Mouse (Mus musculus): Measurements from ENCODE around the gene Sh3pxd2b. TPM values are rescaled to one million over a fixed set of nuclear protein-coding genes. Genes with fewer than 3 reads are reported as not detected.

Gene Sh3pxd2b
- polyA plus RNA-seq, 1 experiment from 2014 or later = 13.3 TPM

DNA sequence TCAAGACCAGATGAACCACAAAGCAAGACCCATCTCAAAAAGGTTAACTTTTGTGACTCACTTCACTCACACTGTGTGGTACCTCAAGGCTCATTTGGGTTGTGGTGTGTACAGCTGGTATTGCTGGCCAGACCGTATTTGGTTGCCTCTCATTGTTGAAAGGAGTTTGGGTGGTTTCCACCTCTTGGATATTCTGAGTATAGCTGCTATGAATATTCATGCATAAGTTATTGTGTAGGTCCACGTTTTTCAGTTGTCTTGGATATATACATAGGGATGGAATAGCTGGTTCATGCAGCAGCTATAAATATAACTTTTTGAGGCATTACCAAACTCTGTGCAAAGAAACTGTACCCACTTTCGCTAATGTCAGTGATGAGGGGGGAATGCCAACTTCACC is 95.0 kb downstream of the Sh3pxd2b start:
- Histone ChIP-seq H3K9me3 (ENCODE audit: control insufficient read depth, low read length) (no peaks in the 10 kb centered on the region), H3K9ac (ENCODE audit: low read length) (no peak overlapping the region), H3K27me3 (ENCODE audit: control insufficient read depth, insufficient read depth, low read length) (no peaks in the 10 kb centered on the region), H3K4me1 (ENCODE audit: control insufficient read depth in 2 of 2, insufficient read depth in 2 of 2, low read length in 2 of 2) (no peaks in the 10 kb centered on the region; a peak in 1 of 4 replicates), H3K27ac (replicated peaks in 1 of 2; ENCODE audit: control insufficient read depth in 1 of 2, insufficient read depth in 1 of 2, low read depth in 2 of 2, low read length in 2 of 2) (no peak overlapping the region), H3K36me3 (ENCODE audit: control insufficient read depth, insufficient read depth, low read length) (no peaks in the 10 kb centered on the region), H3K4me3 (ENCODE audit: control insufficient read depth in 1 of 2, insufficient read depth in 1 of 2, low read depth in 1 of 2, low read length in 2 of 2) (no peak overlapping the region), H3K4me2 (ENCODE audit: low read length) (no peak overlapping the region)
- ATAC-seq (ENCODE audit: insufficient number of reproducible peaks, insufficient read depth, low FRiP score, low read depth) = no peak
- WGBS = 69% methylated on average over 3 of the region's 3 CpGs

DNA sequence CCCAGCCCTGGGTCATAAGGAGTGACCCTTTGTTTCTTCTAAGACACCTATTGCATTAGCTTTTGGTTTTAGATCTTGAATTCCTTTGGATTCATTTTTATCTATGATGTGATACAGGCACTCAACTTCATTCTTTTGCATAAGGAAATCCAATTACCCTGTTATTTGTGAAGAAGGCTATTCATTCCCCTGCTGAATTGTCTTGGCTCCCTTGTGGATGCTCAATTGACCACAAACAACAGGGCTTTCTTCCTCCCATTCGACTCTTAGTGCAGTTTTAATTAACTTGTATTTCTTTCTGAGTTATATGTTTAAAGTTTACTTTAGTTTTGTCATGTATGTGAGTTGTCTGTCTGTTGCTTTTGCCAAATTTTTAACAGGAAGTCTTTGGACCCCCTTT is 96.6 kb downstream of the Sh3pxd2b start:
- Histone ChIP-seq H3K27me3 (ENCODE audit: control insufficient read depth, insufficient read depth, low read length) (no peaks in the 10 kb centered on the region), H3K27ac (replicated peaks in 1 of 2; ENCODE audit: control insufficient read depth in 1 of 2, insufficient read depth in 1 of 2, low read depth in 2 of 2, low read length in 2 of 2) (no peak overlapping the region), H3K9me3 (ENCODE audit: control insufficient read depth, low read length) (no peaks in the 10 kb centered on the region), H3K36me3 (ENCODE audit: control insufficient read depth, insufficient read depth, low read length) (no peaks in the 10 kb centered on the region), H3K4me1 (ENCODE audit: control insufficient read depth in 2 of 2, insufficient read depth in 2 of 2, low read length in 2 of 2) (no peaks in the 10 kb centered on the region; a peak in 1 of 4 replicates), H3K9ac (ENCODE audit: low read length) (no peak overlapping the region), H3K4me2 (ENCODE audit: low read length) (no peak overlapping the region), H3K4me3 (ENCODE audit: control insufficient read depth in 1 of 2, insufficient read depth in 1 of 2, low read depth in 1 of 2, low read length in 2 of 2) (no peak overlapping the region)
- no peak for ATAC-seq (ENCODE audit: insufficient number of reproducible peaks, insufficient read depth, low FRiP score, low read depth)
- WGBS = 54% methylated on average over 1 of the region's 1 CpGs

DNA sequence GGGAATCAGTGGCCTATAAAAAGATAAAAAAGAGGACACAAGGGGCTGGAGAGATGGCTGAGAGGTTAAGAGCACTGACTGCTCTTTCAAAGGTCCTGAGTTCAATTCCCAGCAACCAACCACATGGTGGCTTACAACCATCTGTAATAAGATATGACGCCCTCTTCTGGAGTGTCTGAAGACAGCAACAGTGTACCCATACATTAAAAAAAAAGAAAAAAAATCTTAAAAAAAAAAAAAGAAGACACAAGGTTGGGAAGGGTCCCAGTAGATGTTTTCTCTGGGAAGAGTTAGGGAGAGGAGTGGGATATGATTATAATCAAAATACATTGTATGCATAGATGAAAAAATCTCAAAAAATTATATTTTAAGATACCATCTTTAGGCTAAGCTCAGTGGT is 97.5 kb downstream of the Sh3pxd2b start:
- H3K4me3 ChIP-seq (ENCODE audit: control insufficient read depth in 1 of 2, insufficient read depth in 1 of 2, low read depth in 1 of 2, low read length in 2 of 2) = no peak overlapping the region
- 71% methylated on average over 1 of the region's 1 CpGs for WGBS
- H3K9ac ChIP-seq (ENCODE audit: low read length) = no peak overlapping the region
- ATAC-seq (ENCODE audit: insufficient number of reproducible peaks, insufficient read depth, low FRiP score, low read depth) = no peak
- H3K27ac ChIP-seq (replicated peaks in 1 of 2; ENCODE audit: control insufficient read depth in 1 of 2, insufficient read depth in 1 of 2, low read depth in 2 of 2, low read length in 2 of 2) = no peak overlapping the region
- no peaks in the 10 kb centered on the region for H3K36me3 ChIP-seq (ENCODE audit: control insufficient read depth, insufficient read depth, low read length)
- H3K9me3 ChIP-seq (ENCODE audit: control insufficient read depth, low read length) = no peaks in the 10 kb centered on the region
- H3K4me1 ChIP-seq (ENCODE audit: control insufficient read depth in 2 of 2, insufficient read depth in 2 of 2, low read length in 2 of 2) = no peaks in the 10 kb centered on the region; a peak in 1 of 4 replicates
- no peaks in the 10 kb centered on the region for H3K27me3 ChIP-seq (ENCODE audit: control insufficient read depth, insufficient read depth, low read length)
- no peak overlapping the region for H3K4me2 ChIP-seq (ENCODE audit: low read length)

DNA sequence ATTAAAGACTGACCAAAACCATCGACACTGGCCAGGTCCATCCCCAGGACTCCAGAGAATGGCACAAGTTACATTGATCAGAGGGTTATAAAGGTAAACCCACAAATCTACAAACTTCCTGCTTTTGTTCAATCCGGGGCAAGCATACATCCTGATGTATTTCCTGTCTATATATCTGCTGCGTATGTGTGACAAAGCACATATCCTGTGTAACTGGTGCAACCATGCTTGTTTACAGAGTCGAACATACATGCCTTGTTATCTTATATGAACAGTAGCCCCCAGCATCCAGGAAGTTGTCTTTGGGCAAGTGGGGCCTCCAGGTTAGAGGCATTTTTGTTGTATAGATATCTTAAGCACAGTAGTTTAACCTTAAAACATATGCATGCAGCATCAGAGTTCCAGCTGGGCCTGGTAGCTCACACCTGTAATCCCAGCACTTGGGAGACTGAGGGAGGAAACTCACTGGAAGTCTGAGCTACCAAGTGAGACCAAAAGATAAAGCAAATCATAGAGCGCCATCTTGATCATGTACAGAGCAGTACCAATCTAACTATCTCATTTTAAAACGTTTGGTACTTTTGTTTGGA is 98.1 kb downstream of the Sh3pxd2b start:
- Histone ChIP-seq H3K27me3 (ENCODE audit: control insufficient read depth, insufficient read depth, low read length) (no peaks in the 10 kb centered on the region), H3K27ac (replicated peaks in 1 of 2; ENCODE audit: control insufficient read depth in 1 of 2, insufficient read depth in 1 of 2, low read depth in 2 of 2, low read length in 2 of 2) (no peak overlapping the region), H3K9me3 (ENCODE audit: control insufficient read depth, low read length) (no peaks in the 10 kb centered on the region), H3K4me1 (ENCODE audit: control insufficient read depth in 2 of 2, insufficient read depth in 2 of 2, low read length in 2 of 2) (peaks cover 0 to 2% of the 10 kb centered on the region in 2 experiments; a peak in 1 of 4 replicates), H3K36me3 (ENCODE audit: control insufficient read depth, insufficient read depth, low read length) (no peaks in the 10 kb centered on the region), H3K9ac (ENCODE audit: low read length) (no peak overlapping the region), H3K4me3 (ENCODE audit: control insufficient read depth in 1 of 2, insufficient read depth in 1 of 2, low read depth in 1 of 2, low read length in 2 of 2) (no peak overlapping the region), H3K4me2 (ENCODE audit: low read length) (no peak overlapping the region)
- 61% methylated on average over 6 of the region's 6 CpGs for WGBS
- ATAC-seq (ENCODE audit: insufficient number of reproducible peaks, insufficient read depth, low FRiP score, low read depth) = no peak

DNA sequence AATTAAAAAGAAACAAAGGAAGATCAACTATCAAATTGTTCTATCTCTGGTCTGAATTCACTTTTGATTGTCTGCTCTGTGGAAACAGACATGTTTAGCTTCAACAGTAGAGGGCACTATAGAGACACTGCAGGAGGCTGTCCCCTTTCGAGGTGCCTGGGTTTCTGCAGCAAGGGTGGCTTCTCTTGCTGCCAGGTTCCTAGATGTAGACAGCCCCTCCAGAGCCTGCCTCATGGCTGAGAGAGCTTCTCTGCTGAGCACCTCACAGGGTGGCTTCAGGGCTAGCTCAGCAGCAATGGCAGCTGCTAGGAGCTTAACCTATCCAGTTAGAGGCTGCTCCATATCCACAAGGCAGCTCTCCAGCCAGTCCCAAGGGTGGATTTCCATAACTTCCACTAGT is 102.6 kb downstream of the Sh3pxd2b start:
- Histone ChIP-seq H3K27ac (replicated peaks in 1 of 2; ENCODE audit: control insufficient read depth in 1 of 2, insufficient read depth in 1 of 2, low read depth in 2 of 2, low read length in 2 of 2) (no peak overlapping the region), H3K4me3 (ENCODE audit: control insufficient read depth in 1 of 2, insufficient read depth in 1 of 2, low read depth in 1 of 2, low read length in 2 of 2) (no peak overlapping the region), H3K4me1 (ENCODE audit: control insufficient read depth in 2 of 2, insufficient read depth in 2 of 2, low read length in 2 of 2) (peaks cover 2 to 3% of the 10 kb centered on the region in 2 experiments; a peak in 3 of 4 replicates), H3K36me3 (ENCODE audit: control insufficient read depth, insufficient read depth, low read length) (no peaks in the 10 kb centered on the region), H3K27me3 (ENCODE audit: control insufficient read depth, insufficient read depth, low read length) (no peaks in the 10 kb centered on the region), H3K9ac (ENCODE audit: low read length) (no peak overlapping the region), H3K4me2 (ENCODE audit: low read length) (no peak overlapping the region), H3K9me3 (ENCODE audit: control insufficient read depth, low read length) (no peaks in the 10 kb centered on the region)
- no peak for ATAC-seq (ENCODE audit: insufficient number of reproducible peaks, insufficient read depth, low FRiP score, low read depth)
- WGBS = 0% methylated on average over 1 of the region's 1 CpGs

DNA sequence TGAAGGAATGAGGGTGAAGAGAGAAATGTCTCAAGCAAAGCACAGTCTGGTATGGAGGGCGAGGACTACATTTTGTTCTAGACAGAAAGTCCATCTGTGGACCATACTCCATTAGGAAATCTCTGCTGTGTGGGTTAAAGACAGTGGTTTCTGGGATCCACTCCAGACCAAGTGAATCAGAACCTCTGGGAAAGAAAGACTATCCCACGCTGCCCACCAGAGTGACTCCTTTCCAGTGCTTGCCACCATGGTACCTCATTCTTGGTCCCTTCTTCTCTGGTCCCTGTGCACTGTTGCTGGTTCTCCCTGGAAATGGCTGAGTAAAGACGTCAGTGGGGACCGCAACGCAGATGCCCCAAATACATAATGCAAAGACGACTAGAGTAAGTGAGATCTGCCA is 103.7 kb downstream of the Sh3pxd2b start:
- Histone ChIP-seq H3K4me1 (ENCODE audit: control insufficient read depth in 2 of 2, insufficient read depth in 2 of 2, low read length in 2 of 2) (peaks cover 2 to 4% of the 10 kb centered on the region in 2 experiments; a peak in 2 of 4 replicates), H3K9ac (ENCODE audit: low read length) (no peak overlapping the region), H3K27ac (replicated peaks in 1 of 2; ENCODE audit: control insufficient read depth in 1 of 2, insufficient read depth in 1 of 2, low read depth in 2 of 2, low read length in 2 of 2) (no peak overlapping the region), H3K4me2 (ENCODE audit: low read length) (no peak overlapping the region), H3K9me3 (ENCODE audit: control insufficient read depth, low read length) (no peaks in the 10 kb centered on the region), H3K27me3 (ENCODE audit: control insufficient read depth, insufficient read depth, low read length) (no peaks in the 10 kb centered on the region), H3K36me3 (ENCODE audit: control insufficient read depth, insufficient read depth, low read length) (no peaks in the 10 kb centered on the region), H3K4me3 (ENCODE audit: control insufficient read depth in 1 of 2, insufficient read depth in 1 of 2, low read depth in 1 of 2, low read length in 2 of 2) (no peak overlapping the region)
- ATAC-seq (ENCODE audit: insufficient number of reproducible peaks, insufficient read depth, low FRiP score, low read depth) = no peak
- 90% methylated on average over 6 of the region's 6 CpGs for WGBS

DNA sequence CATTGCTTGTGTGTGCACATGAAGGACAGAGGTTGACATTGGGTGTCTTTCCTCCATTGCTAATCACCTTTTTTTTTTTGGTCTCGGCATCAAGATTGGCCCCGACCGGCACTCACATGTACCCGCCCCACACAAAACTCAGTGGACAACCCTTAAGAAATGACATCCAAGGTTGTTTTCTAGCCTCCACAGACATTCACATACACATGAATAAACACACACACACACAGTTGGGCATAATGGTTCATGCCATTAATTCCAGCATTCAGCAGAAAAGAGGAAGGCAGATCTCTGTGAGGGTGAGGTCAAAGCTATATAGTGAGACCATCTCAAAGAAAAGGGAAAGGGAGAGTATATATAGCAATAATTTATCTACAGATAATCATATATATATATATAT is 105.1 kb downstream of the Sh3pxd2b start:
- Histone ChIP-seq H3K27me3 (ENCODE audit: control insufficient read depth, insufficient read depth, low read length) (no peaks in the 10 kb centered on the region), H3K27ac (replicated peaks in 1 of 2; ENCODE audit: control insufficient read depth in 1 of 2, insufficient read depth in 1 of 2, low read depth in 2 of 2, low read length in 2 of 2) (no peak overlapping the region), H3K9ac (ENCODE audit: low read length) (no peak overlapping the region), H3K4me1 (ENCODE audit: control insufficient read depth in 2 of 2, insufficient read depth in 2 of 2, low read length in 2 of 2) (peaks cover 2 to 10% of the 10 kb centered on the region in 2 experiments; a peak in 3 of 4 replicates), H3K36me3 (ENCODE audit: control insufficient read depth, insufficient read depth, low read length) (no peaks in the 10 kb centered on the region), H3K9me3 (ENCODE audit: control insufficient read depth, low read length) (no peaks in the 10 kb centered on the region), H3K4me3 (ENCODE audit: control insufficient read depth in 1 of 2, insufficient read depth in 1 of 2, low read depth in 1 of 2, low read length in 2 of 2) (no peak overlapping the region), H3K4me2 (ENCODE audit: low read length) (no peak overlapping the region)
- WGBS = 89% methylated on average over 4 of the region's 4 CpGs
- ATAC-seq (ENCODE audit: insufficient number of reproducible peaks, insufficient read depth, low FRiP score, low read depth) = no peak

DNA sequence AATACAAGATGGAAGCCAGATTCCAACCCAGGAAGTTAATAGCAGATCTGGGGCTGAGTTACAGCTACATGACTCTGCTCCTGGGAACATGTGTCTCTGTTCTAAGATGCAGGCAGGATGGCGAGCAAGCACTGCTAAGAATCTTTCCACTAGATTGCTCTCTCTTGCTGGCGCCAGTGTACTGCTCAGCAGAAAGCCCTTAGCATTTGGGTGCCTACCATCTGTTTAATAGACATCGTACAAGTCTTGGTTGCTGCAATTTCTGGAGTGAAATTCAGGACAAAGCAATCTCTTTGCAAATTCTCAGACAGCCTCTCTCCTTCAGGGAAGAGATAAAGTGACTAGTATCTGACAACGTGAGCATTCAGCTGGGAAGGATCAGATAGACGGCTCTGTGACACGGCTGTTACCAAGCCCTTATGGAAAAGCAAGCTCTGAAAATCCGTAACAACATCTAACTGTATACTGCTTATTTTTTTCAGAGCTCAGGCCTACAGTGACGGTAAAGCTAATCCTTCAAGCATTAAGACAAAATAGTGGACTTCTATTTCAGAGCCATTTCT is 105.8 kb downstream of the Sh3pxd2b start:
- no peaks in the 10 kb centered on the region for H3K9me3 ChIP-seq (ENCODE audit: control insufficient read depth, low read length)
- 48% methylated on average over 8 of the region's 8 CpGs for WGBS
- no peaks in the 10 kb centered on the region for H3K36me3 ChIP-seq (ENCODE audit: control insufficient read depth, insufficient read depth, low read length)
- H3K27ac ChIP-seq (replicated peaks in 1 of 2; ENCODE audit: control insufficient read depth in 1 of 2, insufficient read depth in 1 of 2, low read depth in 2 of 2, low read length in 2 of 2) = no peak overlapping the region
- H3K9ac ChIP-seq (ENCODE audit: low read length) = no peak overlapping the region
- ATAC-seq (ENCODE audit: insufficient number of reproducible peaks, insufficient read depth, low FRiP score, low read depth) = no peak
- H3K27me3 ChIP-seq (ENCODE audit: control insufficient read depth, insufficient read depth, low read length) = no peaks in the 10 kb centered on the region
- no peak overlapping the region for H3K4me3 ChIP-seq (ENCODE audit: control insufficient read depth in 1 of 2, insufficient read depth in 1 of 2, low read depth in 1 of 2, low read length in 2 of 2)
- peaks cover 2 to 10% of the 10 kb centered on the region in 2 experiments; a peak in 3 of 4 replicates for H3K4me1 ChIP-seq (ENCODE audit: control insufficient read depth in 2 of 2, insufficient read depth in 2 of 2, low read length in 2 of 2)
- no peak overlapping the region for H3K4me2 ChIP-seq (ENCODE audit: low read length)

Measured in heart, embryonic 14.5 days (tissue).